Mouse (Mus musculus): ENCODE results near the gene Zcchc3. TPM values are rescaled to one million over a fixed set of nuclear protein-coding genes. Genes with fewer than 3 reads are reported as not detected.

Gene Zcchc3
- polyA plus RNA-seq, 1 experiment = 1.8 TPM

GRCm38 (mm10) chr2:152376345-152376741, 38.5 kb downstream of the Zcchc3 start, which contains the start of gene Nrsn2:
Gene Nrsn2 (minus strand): TSS chr2:152376638.
- Histone ChIP-seq H3K27ac (ENCODE audit: insufficient read depth, low read length) (no peak within 1 kb of the TSS), H3K36me3 (ENCODE audit: control insufficient read depth, insufficient read depth, low read length) (no peaks in the 10 kb centered on the region), H3K4me3 (ENCODE audit: extremely low read depth, insufficient read depth, insufficient read length) (no peak within 1 kb of the TSS), H3K27me3 (ENCODE audit: control insufficient read depth, insufficient read depth, low read length) (peaks cover 6% of the 10 kb centered on the region), H3K4me1 (ENCODE audit: control insufficient read depth, insufficient read depth, insufficient read length) (no peaks in the 10 kb centered on the region)
- DNase-seq (ENCODE audit: low read depth in 1 of 2, low spot score in 2 of 2) = no peak
- TF ChIP-seq CTCF (IDR thresholded peaks at IDR 0.05; ENCODE audit: extremely low read depth, insufficient read depth, insufficient read length, insufficient replicate concordance) (no peak), POLR2A (IDR thresholded peaks at IDR 0.05; ENCODE audit: low read depth, low read length) (no peak)
- 29% methylated on average over 16 of the region's 16 CpGs for WGBS

- peaks cover 6% of the 10 kb centered on the region for H3K27me3 ChIP-seq (ENCODE audit: control insufficient read depth, insufficient read depth, low read length)
- H3K4me3 ChIP-seq (ENCODE audit: extremely low read depth, insufficient read depth, insufficient read length) = no peak overlapping the region
- no peak overlapping the region for H3K27ac ChIP-seq (ENCODE audit: insufficient read depth, low read length)
- WGBS = 40% methylated on average over 21 of the region's 21 CpGs
- TF ChIP-seq POLR2A (IDR thresholded peaks at IDR 0.05; ENCODE audit: low read depth, low read length) = no peak
- no peak for TF ChIP-seq CTCF (IDR thresholded peaks at IDR 0.05; ENCODE audit: extremely low read depth, insufficient read depth, insufficient read length, insufficient replicate concordance)
- H3K4me1 ChIP-seq (ENCODE audit: control insufficient read depth, insufficient read depth, insufficient read length) = no peaks in the 10 kb centered on the region
- no peak for DNase-seq (ENCODE audit: low read depth in 1 of 2, low spot score in 2 of 2)
- H3K36me3 ChIP-seq (ENCODE audit: control insufficient read depth, insufficient read depth, low read length) = no peaks in the 10 kb centered on the region
Observed at GRCm38 (mm10) chr2:152375652-152376344, 39.0 kb downstream of the Zcchc3 start.

GRCm38 (mm10) chr2:152373547-152373946, 41.3 kb downstream of the Zcchc3 start:
- DNase-seq (ENCODE audit: low read depth in 1 of 2, low spot score in 2 of 2) = no peak
- WGBS = 60% methylated on average over 9 of the region's 9 CpGs
- H3K4me3 ChIP-seq (ENCODE audit: extremely low read depth, insufficient read depth, insufficient read length) = no peak overlapping the region
- H3K4me1 ChIP-seq (ENCODE audit: control insufficient read depth, insufficient read depth, insufficient read length) = no peaks in the 10 kb centered on the region
- no peaks in the 10 kb centered on the region for H3K36me3 ChIP-seq (ENCODE audit: control insufficient read depth, insufficient read depth, low read length)
- TF ChIP-seq CTCF (IDR thresholded peaks at IDR 0.05; ENCODE audit: extremely low read depth, insufficient read depth, insufficient read length, insufficient replicate concordance) (no peak), POLR2A (IDR thresholded peaks at IDR 0.05; ENCODE audit: low read depth, low read length) (no peak)
- H3K27ac ChIP-seq (ENCODE audit: insufficient read depth, low read length) = no peak overlapping the region
- peaks cover 6% of the 10 kb centered on the region for H3K27me3 ChIP-seq (ENCODE audit: control insufficient read depth, insufficient read depth, low read length)

GRCm38 (mm10) chr2:152372661-152373060, 42.2 kb downstream of the Zcchc3 start:
- no peaks in the 10 kb centered on the region for H3K36me3 ChIP-seq (ENCODE audit: control insufficient read depth, insufficient read depth, low read length)
- 63% methylated on average over 4 of the region's 4 CpGs for WGBS
- H3K4me3 ChIP-seq (ENCODE audit: extremely low read depth, insufficient read depth, insufficient read length) = no peak overlapping the region
- DNase-seq (ENCODE audit: low read depth in 1 of 2, low spot score in 2 of 2) = no peak
- peaks cover 6% of the 10 kb centered on the region for H3K27me3 ChIP-seq (ENCODE audit: control insufficient read depth, insufficient read depth, low read length)
- H3K4me1 ChIP-seq (ENCODE audit: control insufficient read depth, insufficient read depth, insufficient read length) = no peaks in the 10 kb centered on the region
- no peak overlapping the region for H3K27ac ChIP-seq (ENCODE audit: insufficient read depth, low read length)
- TF ChIP-seq POLR2A (IDR thresholded peaks at IDR 0.05; ENCODE audit: low read depth, low read length) (no peak), CTCF (IDR thresholded peaks at IDR 0.05; ENCODE audit: extremely low read depth, insufficient read depth, insufficient read length, insufficient replicate concordance) (no peak)

GRCm38 (mm10) chr2:152372104-152372503, 42.7 kb downstream of the Zcchc3 start:
- TF ChIP-seq CTCF (IDR thresholded peaks at IDR 0.05; ENCODE audit: extremely low read depth, insufficient read depth, insufficient read length, insufficient replicate concordance) (no peak), POLR2A (IDR thresholded peaks at IDR 0.05; ENCODE audit: low read depth, low read length) (no peak)
- 38% methylated on average over 7 of the region's 7 CpGs for WGBS

GRCm38 (mm10) chr2:152368532-152369140, 46.2 kb downstream of the Zcchc3 start:
- H3K4me1 ChIP-seq (ENCODE audit: control insufficient read depth, insufficient read depth, insufficient read length) = no peaks in the 10 kb centered on the region
- no peaks in the 10 kb centered on the region for H3K27me3 ChIP-seq (ENCODE audit: control insufficient read depth, insufficient read depth, low read length)
- TF ChIP-seq CTCF (IDR thresholded peaks at IDR 0.05; ENCODE audit: extremely low read depth, insufficient read depth, insufficient read length, insufficient replicate concordance) = peak; percentile 82; the same call in 1 of the 2 replicates
- TF ChIP-seq POLR2A (IDR thresholded peaks at IDR 0.05; ENCODE audit: low read depth, low read length) = no peak
- H3K27ac ChIP-seq (ENCODE audit: insufficient read depth, low read length) = no peak overlapping the region
- DNase-seq (ENCODE audit: low read depth in 1 of 2, low spot score in 2 of 2) = peak; percentile 38 to 44
- H3K36me3 ChIP-seq (ENCODE audit: control insufficient read depth, insufficient read depth, low read length) = no peaks in the 10 kb centered on the region
- 35% methylated on average over 14 of the region's 14 CpGs for WGBS
- no peak overlapping the region for H3K4me3 ChIP-seq (ENCODE audit: extremely low read depth, insufficient read depth, insufficient read length)

More at GRCm38 (mm10) chr2:152372104-152372503, 42.7 kb downstream of the Zcchc3 start:
- DNase-seq (ENCODE audit: low read depth in 1 of 2, low spot score in 2 of 2) = no peak
- H3K36me3 ChIP-seq (ENCODE audit: control insufficient read depth, insufficient read depth, low read length) = no peaks in the 10 kb centered on the region
- H3K27me3 ChIP-seq (ENCODE audit: control insufficient read depth, insufficient read depth, low read length) = peaks cover 6% of the 10 kb centered on the region
- H3K27ac ChIP-seq (ENCODE audit: insufficient read depth, low read length) = no peak overlapping the region
- H3K4me3 ChIP-seq (ENCODE audit: extremely low read depth, insufficient read depth, insufficient read length) = no peak overlapping the region
- H3K4me1 ChIP-seq (ENCODE audit: control insufficient read depth, insufficient read depth, insufficient read length) = no peaks in the 10 kb centered on the region

GRCm38 (mm10) chr2:152367917-152368316, 46.9 kb downstream of the Zcchc3 start:
- 88% methylated on average over 5 of the region's 5 CpGs for WGBS
- Histone ChIP-seq H3K4me1 (ENCODE audit: control insufficient read depth, insufficient read depth, insufficient read length) (no peaks in the 10 kb centered on the region), H3K27me3 (ENCODE audit: control insufficient read depth, insufficient read depth, low read length) (no peaks in the 10 kb centered on the region), H3K4me3 (ENCODE audit: extremely low read depth, insufficient read depth, insufficient read length) (no peak overlapping the region), H3K36me3 (ENCODE audit: control insufficient read depth, insufficient read depth, low read length) (no peaks in the 10 kb centered on the region), H3K27ac (ENCODE audit: insufficient read depth, low read length) (no peak overlapping the region)
- TF ChIP-seq CTCF (IDR thresholded peaks at IDR 0.05; ENCODE audit: extremely low read depth, insufficient read depth, insufficient read length, insufficient replicate concordance) (no peak), POLR2A (IDR thresholded peaks at IDR 0.05; ENCODE audit: low read depth, low read length) (no peak)
- no peak for DNase-seq (ENCODE audit: low read depth in 1 of 2, low spot score in 2 of 2)
